Mouse (Mus musculus) 3134 (cell line): ENCODE results near the gene Ell3.
A peak's percentile ranks its signal among the peaks of the same experiment; 100 is the strongest.

Experiments used
- DNase-seq: peaks from one replicate; pipeline ENCODE4 v3.0.0-alpha.2; 2011; ENCODE audit warnings: low spot score; ENCODE audit not compliant: insufficient read length; ENCODE audit errors: extremely low read depth

The Ell3 gene

DNA sequence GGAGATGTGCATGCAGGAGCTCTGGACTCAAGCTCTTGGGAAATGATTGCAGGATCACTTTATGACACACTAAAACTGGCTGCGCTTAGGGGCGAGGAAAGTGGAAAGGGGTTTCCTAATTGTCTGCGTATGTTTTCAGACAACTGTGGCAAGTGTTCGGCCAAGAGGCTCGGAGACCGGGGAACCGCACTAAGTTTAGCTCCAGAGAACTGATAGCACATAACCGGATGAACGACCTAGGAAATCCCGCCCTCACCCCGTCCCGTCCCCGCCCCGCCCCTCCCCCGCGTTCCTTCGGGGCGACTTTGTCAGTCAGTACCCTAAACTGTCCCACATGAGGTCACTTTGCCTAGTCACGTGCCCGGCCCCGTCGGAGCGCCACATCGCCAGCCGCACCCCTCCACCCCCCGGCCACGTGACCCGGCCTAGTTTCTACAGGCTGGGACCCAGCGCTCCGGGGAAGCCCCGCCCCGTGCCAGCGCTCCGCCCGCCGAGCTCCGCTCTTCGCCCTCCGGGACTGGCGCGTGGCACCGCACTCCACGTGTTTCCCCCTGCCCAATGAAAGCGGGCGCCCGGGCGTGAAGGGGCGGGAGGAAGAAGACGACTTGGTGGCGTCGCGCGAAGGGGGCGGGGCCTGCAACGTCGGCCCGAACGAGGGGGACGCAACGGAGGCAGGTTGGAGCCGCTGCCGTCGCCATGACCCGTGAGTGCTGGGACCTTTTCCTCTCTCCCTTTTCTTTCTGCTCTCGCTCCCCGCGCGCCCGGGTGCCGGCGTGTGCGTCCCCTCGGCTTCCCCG, 4.9 kb upstream of the Ell3 start, which contains the start of gene Serf2:
Serf2 (plus strand) TSS at position 457 of the 797 bp plus-strand sequence.
- DNase-seq = peak; percentile 100

DNA sequence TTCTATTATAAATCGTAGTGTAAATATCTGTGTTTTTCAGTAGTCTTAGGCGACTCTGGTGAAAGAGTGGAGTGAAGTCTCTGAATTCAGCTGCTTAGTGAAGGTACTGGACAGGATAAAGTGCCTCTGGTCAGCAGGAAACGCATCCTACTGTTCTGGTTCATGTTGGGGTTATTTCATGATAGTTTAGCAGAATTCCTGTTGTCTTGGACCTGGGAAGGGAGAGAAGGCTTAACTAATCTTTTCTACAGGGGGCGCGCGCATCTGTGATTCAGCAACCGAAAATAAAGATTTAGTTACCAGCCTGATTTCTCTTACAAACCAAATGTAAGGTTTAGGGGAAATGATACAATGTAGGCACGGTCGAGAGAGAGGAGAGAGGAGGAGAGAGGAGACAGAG, 4.1 kb upstream of the Ell3 start:
- DNase-seq = peak; percentile 37

DNA sequence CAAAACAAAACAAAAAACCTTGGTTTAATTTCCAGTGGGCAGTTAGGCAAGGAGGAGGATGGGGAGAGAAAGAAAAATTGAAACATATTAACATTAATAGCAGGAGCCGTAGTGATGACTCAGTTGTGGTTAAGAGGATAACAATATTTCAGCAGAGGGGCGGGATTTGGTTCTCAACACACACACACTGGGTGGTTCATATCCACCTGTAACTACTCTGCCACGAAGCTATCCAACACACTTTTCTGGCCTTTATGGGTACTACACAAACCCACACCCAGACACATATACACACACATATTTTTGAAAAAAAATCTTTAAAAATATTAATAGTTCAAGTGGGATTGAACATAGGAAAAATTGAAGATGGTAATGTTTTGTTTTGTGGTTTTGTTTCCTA, 2.9 kb upstream of the Ell3 start:
- DNase-seq = no peak

DNA sequence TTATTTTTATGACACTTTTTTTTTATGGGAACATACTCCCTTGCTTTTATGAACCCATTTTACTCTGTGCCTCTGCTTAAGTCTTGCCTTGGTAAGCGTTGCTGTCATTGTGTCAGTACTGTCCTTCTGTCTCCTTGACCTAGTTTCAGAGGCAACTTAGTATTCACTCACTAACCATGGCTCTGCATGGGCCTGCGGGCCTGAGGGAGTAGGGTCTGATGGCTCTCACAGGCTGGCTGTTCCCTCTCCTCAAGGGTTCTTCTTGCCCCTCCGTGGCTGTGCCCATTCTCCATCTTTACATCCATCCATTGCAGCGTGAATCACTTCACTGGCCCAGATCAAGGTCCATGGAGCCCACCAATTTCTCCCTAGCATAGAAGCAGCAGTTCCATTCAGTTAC, 2.4 kb upstream of the Ell3 start:
- no peak for DNase-seq

DNA sequence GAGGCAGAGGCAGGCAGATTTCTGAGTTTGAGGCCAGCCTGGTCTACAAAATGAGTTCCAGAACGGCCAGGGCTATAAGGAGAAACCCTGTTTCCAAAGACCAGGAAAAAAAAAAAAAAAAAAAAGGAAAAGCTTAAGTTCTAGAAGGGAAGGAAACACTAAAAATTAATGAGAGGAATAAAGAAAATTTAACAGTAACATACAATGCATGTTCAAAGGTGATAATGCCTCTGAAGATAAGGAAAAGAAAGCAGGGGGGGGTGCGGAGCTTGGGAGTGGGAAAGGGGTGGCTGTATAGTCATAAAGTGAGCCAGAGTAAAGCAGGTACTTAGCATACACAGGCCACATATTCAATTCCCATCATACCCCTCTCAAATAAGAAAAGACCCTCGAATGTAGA, 1.0 kb upstream of the Ell3 start:
- DNase-seq = no peak

DNA sequence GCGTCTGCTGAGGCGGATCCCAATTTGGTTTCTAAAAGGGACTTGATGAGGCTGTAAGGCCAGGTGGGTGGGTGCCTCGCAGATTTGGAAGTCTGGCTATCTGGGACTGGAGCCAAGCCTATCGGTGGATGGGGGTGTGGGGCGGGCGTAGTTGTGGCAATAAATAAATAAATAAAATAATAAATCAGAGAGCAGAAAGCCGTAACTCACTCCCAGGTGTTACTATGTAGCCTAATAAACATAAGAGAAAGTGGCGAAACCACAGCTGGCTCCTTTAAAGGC, 1.1 kb downstream of the Ell3 start:
- DNase-seq = no peak

DNA sequence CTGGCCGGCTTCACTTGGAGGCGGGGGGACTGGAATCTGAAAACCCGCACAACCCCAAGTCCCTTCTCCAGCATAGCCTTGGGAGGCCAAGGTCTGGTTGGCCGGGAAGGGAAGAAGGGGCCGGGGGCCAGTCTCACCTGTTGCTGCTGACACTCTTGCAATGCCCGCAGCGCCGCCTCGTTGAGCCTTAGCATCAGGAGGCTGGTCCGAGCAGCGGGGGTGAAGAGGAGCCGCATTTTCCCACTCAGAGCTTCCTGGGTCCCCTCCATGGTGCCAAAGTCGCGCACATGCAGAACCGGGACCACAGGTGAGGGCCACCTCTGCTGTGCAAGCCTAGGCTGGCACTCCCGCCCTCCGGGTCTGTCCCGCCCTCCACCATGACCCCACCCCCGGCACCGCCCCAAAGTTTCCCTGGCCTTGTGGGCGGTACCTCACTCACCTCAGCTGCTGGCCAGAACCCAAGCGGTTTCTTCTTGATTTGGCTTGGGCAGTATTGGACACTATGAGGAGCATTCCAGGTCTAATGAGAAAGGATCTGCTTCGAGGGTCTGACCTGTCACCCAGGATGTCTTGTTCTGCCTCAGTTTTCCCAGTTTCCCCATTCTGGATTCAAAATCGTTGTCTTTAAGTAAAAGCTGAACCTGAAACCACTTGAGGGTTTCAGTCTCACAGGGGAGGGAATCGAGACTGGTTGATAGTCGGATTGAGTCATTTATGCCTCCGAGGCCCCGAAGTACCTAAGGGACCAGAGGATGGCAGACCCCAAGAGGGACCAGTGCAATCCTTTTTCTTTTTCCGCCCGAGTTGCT, 1.6 kb downstream of the Ell3 start:
- peak; percentile 31 for DNase-seq

DNA sequence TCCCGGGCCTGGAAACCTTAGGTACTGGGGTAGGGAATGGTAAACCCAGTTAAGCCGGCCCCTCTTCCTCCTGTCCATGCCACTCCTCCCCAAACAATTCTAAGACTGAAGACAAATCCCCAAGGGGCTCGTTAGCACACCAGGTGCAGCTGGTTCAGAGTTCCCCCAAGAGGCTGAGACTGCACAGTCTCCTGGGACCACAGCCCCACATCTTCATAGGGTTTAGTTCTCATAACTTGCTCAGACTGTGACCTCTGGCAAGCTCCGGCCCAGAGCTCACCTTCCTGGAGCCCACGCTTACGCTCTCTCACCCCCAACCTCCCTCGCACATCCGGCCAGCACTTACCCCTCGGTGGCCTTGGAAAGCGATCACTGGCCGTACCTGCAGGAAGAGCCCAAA, 2.3 kb downstream of the Ell3 start:
- DNase-seq = no peak

DNA sequence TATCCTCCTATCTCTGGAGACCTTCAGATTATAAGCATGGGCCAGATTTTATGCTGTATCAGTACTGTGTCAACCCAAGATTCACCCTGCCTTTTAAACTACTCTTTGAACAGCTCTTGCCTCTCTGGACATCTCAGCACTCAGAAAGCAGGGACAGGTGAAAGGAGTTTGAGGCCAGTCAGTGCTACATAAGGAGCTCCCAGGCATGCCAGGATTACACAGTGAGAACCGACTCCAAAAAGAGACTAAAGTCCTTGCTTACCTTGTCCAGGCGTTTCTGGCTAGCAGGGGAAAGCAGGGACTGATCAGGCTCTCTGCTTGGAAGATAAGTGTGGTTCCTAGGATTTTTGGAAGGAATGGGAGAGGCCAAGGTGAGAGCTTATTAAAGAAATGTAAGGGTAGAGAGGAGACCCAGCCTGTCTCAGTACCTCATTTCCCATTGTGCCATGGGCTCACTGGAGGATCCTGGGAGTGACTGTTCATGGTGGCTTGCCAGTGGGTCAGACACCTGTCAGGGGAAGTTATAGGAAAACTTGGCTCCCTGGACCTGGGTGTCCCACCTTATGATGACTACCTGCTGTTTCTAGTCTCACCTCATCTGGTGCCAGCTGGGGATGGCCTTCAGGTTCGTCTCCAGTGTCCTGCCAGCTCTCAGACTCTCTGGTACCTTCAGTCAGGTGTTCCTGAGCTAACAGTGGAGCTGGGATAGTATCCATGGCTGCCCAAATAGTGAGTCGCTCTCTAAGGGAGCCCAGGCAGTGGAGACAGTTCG, 3.1 kb downstream of the Ell3 start:
- DNase-seq = no peak

DNA sequence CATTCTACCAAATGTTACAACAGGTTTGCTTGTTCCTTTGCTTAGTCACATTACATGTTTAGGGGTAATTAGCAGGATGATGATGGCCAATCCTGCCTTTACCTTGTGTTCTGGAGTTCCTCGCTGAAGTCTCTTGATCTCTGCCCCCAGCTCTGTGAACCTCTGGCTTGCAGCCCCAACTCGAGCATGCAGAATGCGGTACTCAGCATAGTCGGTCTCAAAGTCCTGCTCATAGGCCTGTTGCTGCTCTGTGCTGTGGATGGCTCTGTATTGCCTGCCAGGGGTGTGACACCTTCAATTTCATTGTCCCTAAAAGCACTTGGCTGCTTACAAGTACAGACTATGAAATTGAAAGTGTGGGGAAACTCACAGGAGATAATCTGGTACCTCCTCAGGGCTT, 4.3 kb downstream of the Ell3 start:
- no peak for DNase-seq

DNA sequence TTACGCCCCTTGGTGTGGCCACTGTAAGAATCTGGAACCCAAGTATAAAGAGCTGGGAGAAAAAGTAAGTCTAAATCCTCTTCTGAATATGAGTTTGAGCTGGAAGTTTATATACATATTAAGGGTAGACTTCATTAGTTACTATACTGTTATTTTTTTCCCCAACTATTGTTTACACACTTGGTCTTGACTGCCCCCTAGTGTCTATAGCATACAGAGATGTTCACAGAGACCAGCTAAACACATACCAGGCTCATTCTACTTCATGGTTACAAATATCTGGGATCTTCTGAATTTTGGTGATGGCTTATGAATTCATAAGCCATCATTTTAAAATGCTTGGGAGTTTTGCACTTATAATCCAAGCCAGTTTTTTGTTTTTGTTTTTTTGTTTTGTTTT, 9.2 kb downstream of the Ell3 start:
- no peak for DNase-seq

DNA sequence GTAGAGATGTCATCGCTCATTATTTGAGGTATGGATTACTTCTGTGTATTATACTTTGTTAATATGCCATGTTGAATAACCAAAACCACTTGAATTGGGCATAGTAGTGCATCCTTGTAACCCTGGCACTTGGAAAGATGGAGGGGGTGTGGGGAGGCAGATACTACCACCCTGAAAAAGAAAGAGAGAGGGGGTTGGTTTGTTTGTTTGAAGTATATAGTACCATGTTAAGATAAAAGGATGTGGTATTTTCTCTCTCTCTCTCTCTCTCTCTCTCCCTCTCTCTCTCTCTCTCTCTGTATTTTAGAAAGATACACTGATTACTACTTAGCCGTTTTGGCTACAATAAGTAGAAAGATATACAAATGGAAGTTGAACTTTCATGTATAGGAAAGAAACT, 18.2 kb downstream of the Ell3 start:
- no peak for DNase-seq

DNA sequence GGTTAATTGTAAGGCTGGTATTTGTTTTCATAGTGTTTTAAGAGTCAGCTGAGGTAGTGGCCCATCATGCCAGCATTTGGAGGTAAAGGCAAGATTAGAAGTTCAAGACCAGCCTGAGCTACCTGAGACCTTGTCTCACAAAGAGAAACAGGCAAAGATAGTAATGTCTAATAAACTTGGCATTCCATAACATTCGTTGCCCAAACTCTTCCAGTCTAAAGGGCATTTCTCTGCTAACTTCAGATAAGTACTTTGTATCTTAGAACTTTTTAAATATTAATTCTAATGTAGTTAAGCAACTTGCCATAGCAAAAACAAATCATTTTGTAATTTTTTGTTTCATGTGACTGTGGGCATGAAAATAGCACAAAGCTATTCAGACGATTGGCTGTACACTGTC, 20.9 kb downstream of the Ell3 start:
- no peak for DNase-seq

DNA sequence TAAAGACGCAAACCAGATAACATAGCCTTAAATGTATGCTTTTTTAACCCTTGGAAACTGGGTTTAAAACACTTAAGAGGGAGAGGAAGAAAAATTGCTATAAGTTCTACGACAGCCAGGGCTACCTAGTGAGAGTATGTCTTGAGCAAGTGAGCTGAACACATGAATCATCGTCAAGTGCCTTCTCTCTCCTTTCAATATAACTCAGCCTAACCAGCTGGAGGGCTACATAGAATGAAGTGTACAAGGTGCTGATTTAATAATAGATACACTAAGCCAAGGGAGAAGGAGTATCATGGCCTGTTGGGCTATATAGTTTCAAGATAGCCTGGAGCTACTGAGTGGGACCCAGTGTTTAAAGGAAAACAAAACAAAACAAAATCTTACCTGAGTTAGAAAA, 25.6 kb downstream of the Ell3 start:
- DNase-seq = no peak

DNA sequence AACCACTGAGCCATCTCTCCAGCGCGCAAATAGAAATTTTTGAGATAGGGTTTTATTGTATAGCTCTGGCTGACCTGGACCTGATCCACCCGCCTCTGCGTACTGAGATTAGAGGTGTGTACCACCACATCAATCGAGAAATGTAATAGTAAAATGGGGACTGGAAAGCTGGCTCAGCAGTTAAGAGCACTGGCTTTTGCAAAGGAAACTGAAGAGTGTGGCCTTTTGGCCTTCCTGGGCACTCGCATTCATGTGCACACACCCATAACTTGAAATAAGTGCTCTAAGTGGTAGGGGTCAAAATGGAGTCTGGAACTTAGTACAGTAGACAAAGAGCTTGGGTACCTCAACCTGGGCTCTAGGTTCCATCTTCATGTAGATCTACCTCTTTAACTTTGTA, 27.7 kb downstream of the Ell3 start:
- DNase-seq = no peak

DNA sequence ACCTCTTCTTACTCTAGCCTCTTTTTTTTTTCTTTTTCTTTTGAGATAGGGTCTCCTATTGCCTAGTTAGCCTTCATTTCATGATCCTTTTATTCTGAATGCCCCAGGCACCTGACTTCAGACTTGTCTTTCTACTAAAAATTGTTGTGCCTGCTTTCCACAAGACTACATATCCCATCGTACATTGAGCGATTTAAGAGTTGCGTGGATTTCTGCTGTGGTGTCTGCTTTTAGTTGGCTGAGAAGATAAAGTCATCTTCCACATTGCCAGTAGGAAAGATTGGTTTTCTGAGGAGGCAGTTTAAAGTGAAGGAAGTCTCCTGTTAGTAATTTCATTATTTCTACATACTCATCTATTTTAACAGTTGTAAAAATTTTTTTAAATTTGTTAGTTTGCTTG, 28.5 kb downstream of the Ell3 start:
- DNase-seq = no peak

DNA sequence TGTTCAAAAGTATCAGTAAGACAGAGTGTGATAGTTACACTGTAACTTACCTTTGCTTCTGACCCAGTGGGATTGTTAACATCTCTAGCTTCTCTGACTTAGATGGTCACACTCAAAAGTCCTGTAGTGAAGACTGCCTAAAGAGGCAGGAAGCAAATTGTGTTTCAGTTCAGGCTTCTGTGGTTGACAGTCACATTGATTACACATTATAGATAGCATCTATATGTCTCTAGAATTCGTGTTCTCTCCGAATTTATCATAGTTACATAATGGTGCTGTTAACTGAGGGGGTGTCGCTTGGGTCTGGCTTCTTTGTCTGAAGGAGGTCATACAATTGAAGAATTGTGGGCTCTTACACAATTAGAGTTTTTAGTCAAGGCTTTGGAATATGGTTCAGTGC, 29.0 kb downstream of the Ell3 start:
- DNase-seq = no peak

DNA sequence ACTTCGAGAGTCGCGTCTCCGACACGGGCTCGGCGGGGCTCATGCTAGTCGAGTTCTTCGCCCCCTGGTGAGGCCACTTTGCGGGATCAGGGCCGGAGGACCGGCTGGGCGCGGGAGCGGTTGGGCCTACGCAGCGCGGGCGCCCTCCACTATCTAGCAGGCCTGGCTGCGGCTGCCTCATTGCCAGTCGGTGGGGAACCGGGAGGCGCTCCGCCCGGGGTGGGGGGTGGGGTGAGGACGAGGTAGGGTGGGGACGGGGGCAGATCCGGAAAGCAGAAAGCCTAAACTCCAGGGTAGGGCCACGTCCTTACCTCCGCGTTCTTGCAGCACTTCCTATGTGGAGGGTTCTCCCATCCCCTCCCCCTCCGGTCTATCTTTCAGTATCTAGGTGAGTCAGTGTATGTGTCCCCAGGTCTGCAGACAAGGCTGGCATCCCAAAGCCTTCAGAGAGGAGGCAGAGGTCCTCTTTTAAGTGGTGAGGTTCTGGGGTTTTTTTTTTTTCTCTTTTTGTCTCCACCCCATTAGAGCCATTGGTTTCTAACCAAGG, 29.9 kb downstream of the Ell3 start:
- no peak for DNase-seq

DNA sequence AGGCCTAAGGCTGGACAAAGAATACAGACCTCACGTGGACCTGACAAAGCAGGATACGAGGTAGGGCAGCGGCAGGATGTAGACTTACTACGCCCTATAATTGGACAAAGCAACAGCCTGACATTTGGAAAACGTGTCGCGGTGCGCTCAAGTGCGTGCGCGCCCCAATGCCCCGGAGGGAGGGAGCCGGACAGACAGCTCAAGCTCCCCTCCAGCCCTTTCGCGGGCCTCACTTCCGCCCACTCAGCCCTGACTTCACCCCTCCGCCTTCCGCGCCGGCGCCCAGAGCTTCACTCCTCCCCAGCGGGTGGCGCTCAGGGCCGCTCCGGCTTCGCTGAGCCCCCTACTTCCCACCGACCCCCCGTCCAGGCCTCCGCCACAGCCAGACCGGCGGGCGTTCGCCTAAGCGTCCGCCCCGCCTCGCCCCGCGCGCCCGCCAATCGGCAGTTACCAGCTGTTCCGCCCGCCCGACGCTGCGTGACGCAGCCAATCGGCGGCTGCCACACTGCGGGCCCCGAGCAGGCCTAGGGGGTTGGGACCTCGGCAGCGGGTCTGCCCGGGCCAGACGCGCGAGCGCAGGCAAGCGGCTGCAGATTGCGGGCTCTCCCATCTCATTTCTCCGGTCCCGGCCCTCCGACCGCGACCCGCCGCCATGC, 30.6 kb downstream of the Ell3 start, which contains the start of the genes Pdia3 and Catsper2:
Pdia3 (plus strand) TSS at position 389 of the 656 bp plus-strand sequence.
Catsper2 (minus strand) TSS at position 406 of the 656 bp plus-strand sequence.
- DNase-seq = peak; percentile 98

DNA sequence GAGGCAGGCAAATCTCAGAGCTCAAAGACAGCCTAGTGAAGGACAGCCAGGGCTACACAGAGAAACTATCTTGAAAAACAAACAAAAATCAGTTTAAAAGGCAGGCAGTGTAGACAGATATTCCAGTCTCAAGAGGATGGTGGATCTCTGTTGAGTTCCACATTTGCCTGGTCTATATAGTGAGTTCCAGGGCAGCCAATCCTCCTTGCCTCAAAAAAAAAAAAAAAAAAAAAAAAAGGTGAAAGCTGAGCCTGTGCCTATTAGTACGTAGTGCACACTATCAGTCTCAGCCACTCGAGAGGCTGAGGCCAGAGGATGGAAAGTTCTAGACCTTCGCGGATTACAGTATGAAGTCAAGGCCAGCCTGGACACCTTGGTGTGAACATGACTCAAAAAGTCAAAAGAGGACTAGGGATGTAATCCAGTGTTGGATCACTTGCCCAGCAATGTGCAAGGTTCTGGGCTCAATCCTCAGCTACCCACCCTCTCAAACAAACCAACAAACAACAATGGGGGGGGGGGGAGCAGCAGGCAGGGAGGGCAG, 31.2 kb downstream of the Ell3 start:
- no peak for DNase-seq
